Mouse (Mus musculus) CH12.LX (cell line): ENCODE data around the gene Exoc3l4. TPM values are rescaled to one million over a fixed set of nuclear protein-coding genes. Genes with fewer than 3 reads are reported as not detected.

ENCODE experiments used
- DNase-seq: peaks from one replicate; pipeline ENCODE4 v3.0.0-alpha.2; 2013; ENCODE audit errors: extremely low read depth
- H3K27ac ChIP-seq: 2 replicates; pipeline ENCODE4 v1.5.1; 2012; ENCODE audit warnings: low read depth, mild to moderate bottlenecking, control low read depth, moderate library complexity; ENCODE audit not compliant: insufficient read depth
- H3K27me3 ChIP-seq: replicated peaks from 2 replicates; pipeline ENCODE3; 2012; ENCODE audit warnings: inconsistent platforms
- H3K36me3 ChIP-seq, 2 experiments: replicated peaks in 1 of 2; 2 replicates each; pipeline versions ENCODE3 to v1.6.1; 2012; ENCODE audit warnings: inconsistent platforms in 1 of 2, low read length in 1 of 2, mild to moderate bottlenecking in 1 of 2, mixed read lengths in 1 of 2, moderate library complexity in 1 of 2; ENCODE audit not compliant: control insufficient read depth in 1 of 2, insufficient read depth in 1 of 2
- H3K4me1 ChIP-seq, 2 experiments: 2 replicates each; pipeline ENCODE4 v1.6.1; 2012; ENCODE audit warnings: inconsistent platforms in 1 of 2, moderate library complexity in 1 of 2; ENCODE audit not compliant: insufficient read depth in 2 of 2, control insufficient read depth in 1 of 2
- H3K4me2 ChIP-seq: 2 replicates; pipeline ENCODE4 v1.6.1; 2012; ENCODE audit warnings: low read depth, mild to moderate bottlenecking, control low read depth; ENCODE audit not compliant: poor library complexity, insufficient read depth, severe bottlenecking
- H3K4me3 ChIP-seq, 3 experiments: fragments of 150-350 bp in 1 of 3; sonication (generic) in 1 of 3; replicated peaks in 1 of 3; 2 replicates each; pipeline versions ENCODE3 to v1.5.1; 2011 to 2012; ENCODE audit warnings: low read depth in 2 of 3, low read length in 2 of 3, mild to moderate bottlenecking in 2 of 3, moderate library complexity in 2 of 3, control low read depth in 1 of 3, improper control_type of control experiment in 1 of 3, inconsistent platforms in 1 of 3, mixed read lengths in 1 of 3; ENCODE audit not compliant: poor library complexity in 1 of 3
- H3K79me2 ChIP-seq: replicated peaks from 2 replicates; pipeline ENCODE4 v1.6.1; 2012; ENCODE audit warnings: mild to moderate bottlenecking, moderate library complexity; ENCODE audit not compliant: control insufficient read depth, poor library complexity, insufficient read depth, severe bottlenecking; ENCODE audit errors: extremely low read depth
- H3K9ac ChIP-seq: 2 replicates; pipeline ENCODE4 v1.6.1; 2012; ENCODE audit warnings: low read depth, mild to moderate bottlenecking, control low read depth, moderate library complexity; ENCODE audit not compliant: insufficient read depth
- H3K9me3 ChIP-seq: replicated peaks from 2 replicates; pipeline ENCODE3; 2012; ENCODE audit warnings: low read length, inconsistent platforms, mixed read lengths
- CHD1 ChIP-seq: IDR thresholded peaks from 2 replicates; pipeline ENCODE4 v1.6.1; 2012; ENCODE audit warnings: low read depth, low read length, improper control_type of control experiment, inconsistent platforms
- E2F4 ChIP-seq: IDR thresholded peaks from 2 replicates; pipeline ENCODE4 v1.6.1; 2011; ENCODE audit warnings: low read depth, low read length, improper control_type of control experiment; ENCODE audit not compliant: insufficient replicate concordance
- ELF1 ChIP-seq: IDR thresholded peaks from 2 replicates; pipeline ENCODE4 v1.6.1; 2014; ENCODE audit warnings: low read depth, mild to moderate bottlenecking, inconsistent platforms, low read length, improper control_type of control experiment
- EP300 ChIP-seq: IDR thresholded peaks from 2 replicates; pipeline ENCODE4 v1.6.1; 2011; ENCODE audit warnings: low read length, improper control_type of control experiment
- ETS1 ChIP-seq: conservative IDR thresholded peaks from 2 replicates; pipeline ENCODE4 v1.6.1; 2012; ENCODE audit warnings: low read depth, mild to moderate bottlenecking, inconsistent platforms, low read length, improper control_type of control experiment, moderate library complexity
- GABPA ChIP-seq: IDR thresholded peaks from 2 replicates; pipeline ENCODE4 v1.6.1; 2012; ENCODE audit warnings: low read depth, low read length, improper control_type of control experiment, inconsistent platforms; ENCODE audit not compliant: insufficient replicate concordance
- HCFC1 ChIP-seq: IDR thresholded peaks from 2 replicates; pipeline ENCODE4 v1.6.1; 2012; ENCODE audit warnings: low read depth, mild to moderate bottlenecking, inconsistent platforms, low read length, improper control_type of control experiment
- IRF4 ChIP-seq: IDR thresholded peaks from 2 replicates; pipeline ENCODE4 v1.6.1; 2014; ENCODE audit warnings: low read depth, mild to moderate bottlenecking, inconsistent platforms, low read length, improper control_type of control experiment
- JUND ChIP-seq: conservative IDR thresholded peaks from 2 replicates; pipeline ENCODE4 v1.6.1; 2011; ENCODE audit warnings: low read depth, low read length, improper control_type of control experiment
- MAX ChIP-seq: IDR thresholded peaks from 2 replicates; pipeline ENCODE4 v1.6.1; 2011; ENCODE audit warnings: low read length, improper control_type of control experiment
- MAZ ChIP-seq: IDR thresholded peaks from 2 replicates; pipeline ENCODE4 v1.6.1; 2012; ENCODE audit warnings: low read depth, mild to moderate bottlenecking, inconsistent platforms, low read length, improper control_type of control experiment, moderate library complexity
- MEF2A ChIP-seq: IDR thresholded peaks from 2 replicates; pipeline ENCODE4 v1.6.1; 2014; ENCODE audit warnings: low read depth, mild to moderate bottlenecking, inconsistent platforms, low read length, improper control_type of control experiment, borderline replicate concordance
- MYC ChIP-seq: IDR thresholded peaks from 2 replicates; pipeline ENCODE4 v1.6.1; 2011; ENCODE audit warnings: low read depth, mild to moderate bottlenecking, improper control_type of control experiment, low read length
- NRF1 ChIP-seq: IDR thresholded peaks from 2 replicates; pipeline ENCODE4 v1.6.1; 2014; ENCODE audit warnings: low read depth, mild to moderate bottlenecking, inconsistent platforms, low read length, improper control_type of control experiment, moderate library complexity
- POLR2A ChIP-seq: IDR thresholded peaks from 2 replicates; pipeline ENCODE4 v1.6.1; 2011; ENCODE audit warnings: low read depth, mild to moderate bottlenecking, improper control_type of control experiment, low read length
- RAD21 ChIP-seq: IDR thresholded peaks from 2 replicates; pipeline ENCODE4 v1.6.1; 2011; ENCODE audit warnings: low read depth, mild to moderate bottlenecking, low read length, improper control_type of control experiment, moderate library complexity
- UBTF ChIP-seq: IDR thresholded peaks from 2 replicates; pipeline ENCODE4 v1.6.1; 2012; ENCODE audit warnings: low read depth, mild to moderate bottlenecking, inconsistent platforms, low read length, improper control_type of control experiment, moderate library complexity
- USF2 ChIP-seq: conservative IDR thresholded peaks from 2 replicates; pipeline ENCODE4 v1.6.1; 2011; ENCODE audit warnings: low read depth, low read length, improper control_type of control experiment
- ZKSCAN1 ChIP-seq: IDR thresholded peaks from 2 replicates; pipeline ENCODE4 v1.6.1; 2012; ENCODE audit warnings: low read depth, inconsistent platforms, low read length, improper control_type of control experiment, borderline replicate concordance
- dilution Hi-C: fragments of 300-500 bp; cut with MboI; formaldehyde crosslinking; loops from 2 replicates; pipeline ENCODE4 v1.14.3; 2020; ENCODE audit warnings: low sequenced_read_pairs; ENCODE audit not compliant: extremely low pct_unique_long_range_greater_than_20kb, extremely low pct_ligation_motif_present
- in situ Hi-C: fragments of 300-500 bp; cut with MboI; formaldehyde crosslinking; loops from 3 replicates; pipeline ENCODE4 v1.14.3; 2019; ENCODE audit warnings: low sequenced_read_pairs, low pct_ligation_motif_present, low pct_unique_long_range_greater_than_20kb, mixed read lengths
- polyA plus RNA-seq: library from polyadenylated mRNA; unstranded; fragments of >175 nt; gene quantifications from 2 replicates; pipeline ENCODE4 v1.2.1, GENCODE M21; 2012; ENCODE audit warnings: low read depth; ENCODE audit not compliant: insufficient read length
- total RNA-seq, 2 experiments: library from RNA; depleted of rRNA; stranded (reverse); fragments of 300-350 nt in 1 of 2; fragments of >200 nt in 1 of 2; gene quantifications; 2 replicates each; pipeline ENCODE4 v1.2.3; 2012 to 2014

Gene Exoc3l4
- total and polyA plus RNA-seq, 3 experiments = 0.81 to 1.2 (median 0.85) TPM

- H3K4me3 ChIP-seq = no peak overlapping the region
- dilution Hi-C loops = no loop called here
- H3K9me3 ChIP-seq = peaks cover 8% of the 10 kb centered on the region
- no peak overlapping the region for H3K4me2 ChIP-seq
- no peak for TF ChIP-seq MEF2A
- TF ChIP-seq USF2 = no peak
- no peak for TF ChIP-seq MYC
- no peak for TF ChIP-seq ETS1
- TF ChIP-seq GABPA = no peak
- TF ChIP-seq CHD1 = no peak
- TF ChIP-seq, all 38 proteins: peak for 0
- H3K27ac ChIP-seq = no peak overlapping the region
- no peak overlapping the region for H3K9ac ChIP-seq
- no peaks in the 10 kb centered on the region for H3K36me3 ChIP-seq
- H3K4me1 ChIP-seq = peaks cover 30 to 71% of the 10 kb centered on the region in 2 experiments
- peaks cover 46% of the 10 kb centered on the region for H3K27me3 ChIP-seq
- in situ Hi-C loops = no loop called here
- DNase-seq = no peak
- no peaks in the 10 kb centered on the region for H3K79me2 ChIP-seq
These were observed 15.3 kb downstream of the Exoc3l4 start for GRCm38 (mm10) chr12:111432097-111432496.

GRCm38 (mm10) chr12:111432751-111433331 lies 16.0 kb downstream of the Exoc3l4 start:
- H3K79me2 ChIP-seq = no peaks in the 10 kb centered on the region
- peaks cover 8% of the 10 kb centered on the region for H3K9me3 ChIP-seq
- TF ChIP-seq EP300 (no peak), NRF1 (no peak), POLR2A (no peak), CHD1 (no peak), JUND (no peak), E2F4 (no peak)
- H3K9ac ChIP-seq = no peak overlapping the region
- dilution Hi-C loops (no loop called here), in situ Hi-C loops (no loop called here)
- peaks cover 37 to 79% of the 10 kb centered on the region in 2 experiments for H3K4me1 ChIP-seq
- no peak overlapping the region for H3K4me3 ChIP-seq
- no peaks in the 10 kb centered on the region for H3K36me3 ChIP-seq
- H3K27ac ChIP-seq = no peak overlapping the region
- peaks cover 41% of the 10 kb centered on the region for H3K27me3 ChIP-seq
- DNase-seq = no peak
- H3K4me2 ChIP-seq = no peak overlapping the region

- no peaks in the 10 kb centered on the region for H3K9me3 ChIP-seq
- H3K27me3 ChIP-seq = peaks cover 34% of the 10 kb centered on the region
- in situ Hi-C loops = no loop called here
- no peaks in the 10 kb centered on the region for H3K79me2 ChIP-seq
- peaks cover 37 to 75% of the 10 kb centered on the region in 2 experiments for H3K4me1 ChIP-seq
- TF ChIP-seq E2F4 = no peak
- TF ChIP-seq ZKSCAN1 = no peak
- no peak for TF ChIP-seq GABPA
- TF ChIP-seq IRF4 = no peak
- no peak for TF ChIP-seq UBTF
- no peak for TF ChIP-seq MEF2A
- TF ChIP-seq JUND = no peak
- no peak for TF ChIP-seq HCFC1
- TF ChIP-seq ETS1 = no peak
- no peak for TF ChIP-seq MYC
- no peak for TF ChIP-seq ELF1
- no peak for TF ChIP-seq EP300
- no peak for TF ChIP-seq RAD21
- TF ChIP-seq MAZ = no peak
- no peak for TF ChIP-seq NRF1
- TF ChIP-seq MAX = no peak
- TF ChIP-seq, all 38 proteins: peak for 0
- no peak overlapping the region for H3K9ac ChIP-seq
- no peak overlapping the region for H3K4me2 ChIP-seq
- no peak overlapping the region for H3K4me3 ChIP-seq
- dilution Hi-C loops = no loop called here
- no peak overlapping the region for H3K27ac ChIP-seq
- H3K36me3 ChIP-seq = no peaks in the 10 kb centered on the region
- DNase-seq = no peak
These were observed 17.4 kb downstream of the Exoc3l4 start for GRCm38 (mm10) chr12:111434164-111434744.
